Mouse (Mus musculus) megakaryocyte, embryonic 14.5 days (primary cell): ENCODE data around the gene Usb1. TPM values are rescaled to one million over a fixed set of nuclear protein-coding genes. Genes with fewer than 3 reads are reported as not detected.

Experiments
- H3K27me3 ChIP-seq: replicated peaks from 2 replicates; pipeline ENCODE3; 2012; ENCODE audit warnings: inconsistent platforms
- H3K36me3 ChIP-seq: replicated peaks from 2 replicates; pipeline ENCODE3; 2012; ENCODE audit warnings: low read length, inconsistent platforms, mixed read lengths
- H3K4me1 ChIP-seq: 2 replicates; pipeline ENCODE4 v1.6.1; 2012; ENCODE audit warnings: inconsistent platforms
- H3K4me3 ChIP-seq: replicated peaks from 2 replicates; pipeline ENCODE3; 2012; ENCODE audit warnings: moderate library complexity, mild to moderate bottlenecking, inconsistent platforms
- H3K9me3 ChIP-seq: 2 replicates; pipeline ENCODE4 v1.6.1; 2012; ENCODE audit warnings: inconsistent platforms
- FLI1 ChIP-seq: IDR thresholded peaks from 2 replicates; pipeline ENCODE4 v1.6.1; 2012; ENCODE audit warnings: low read length, inconsistent platforms, mixed read lengths
- GATA1 ChIP-seq: IDR thresholded peaks from 3 replicates; pipeline ENCODE4 v1.6.1; 2012; ENCODE audit warnings: mixed read lengths, low read length, inconsistent platforms, borderline replicate concordance
- polyA plus RNA-seq: library from polyadenylated mRNA; stranded (reverse); fragments of >175 nt; gene quantifications from 2 replicates; pipeline ENCODE4 v1.2.3, GENCODE M21; 2012; ENCODE audit warnings: low replicate concordance; ENCODE audit not compliant: insufficient read depth

Gene Usb1
- polyA plus RNA-seq, 1 experiment = 14.1 TPM

DNA sequence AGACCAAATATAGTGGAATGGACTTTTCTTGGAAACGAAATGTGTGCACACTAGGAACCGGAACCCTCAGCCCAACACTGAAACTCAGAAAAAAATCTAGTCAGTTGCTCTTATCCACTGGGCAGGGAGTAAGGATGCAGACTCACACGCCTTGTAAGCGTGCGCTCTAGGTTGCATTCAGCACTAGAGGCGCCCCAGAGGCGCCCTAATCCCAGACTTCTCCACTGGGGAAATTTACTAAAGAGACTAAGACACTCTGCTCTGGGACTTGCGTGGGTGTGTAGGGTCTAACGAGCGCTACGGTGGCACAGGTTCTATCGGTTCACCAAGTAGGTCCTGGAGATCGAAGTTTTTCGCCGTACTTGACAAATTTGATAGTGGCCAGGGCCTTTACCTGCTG is 19.4 kb downstream of the Usb1 start:
- Histone ChIP-seq H3K4me3 (no peak overlapping the region), H3K4me1 (peaks cover 41% of the 10 kb centered on the region), H3K9me3 (no peaks in the 10 kb centered on the region), H3K36me3 (peaks cover 17% of the 10 kb centered on the region), H3K27me3 (peaks cover 81% of the 10 kb centered on the region)
- no peak for TF ChIP-seq GATA1
- TF ChIP-seq FLI1 = no peak

DNA sequence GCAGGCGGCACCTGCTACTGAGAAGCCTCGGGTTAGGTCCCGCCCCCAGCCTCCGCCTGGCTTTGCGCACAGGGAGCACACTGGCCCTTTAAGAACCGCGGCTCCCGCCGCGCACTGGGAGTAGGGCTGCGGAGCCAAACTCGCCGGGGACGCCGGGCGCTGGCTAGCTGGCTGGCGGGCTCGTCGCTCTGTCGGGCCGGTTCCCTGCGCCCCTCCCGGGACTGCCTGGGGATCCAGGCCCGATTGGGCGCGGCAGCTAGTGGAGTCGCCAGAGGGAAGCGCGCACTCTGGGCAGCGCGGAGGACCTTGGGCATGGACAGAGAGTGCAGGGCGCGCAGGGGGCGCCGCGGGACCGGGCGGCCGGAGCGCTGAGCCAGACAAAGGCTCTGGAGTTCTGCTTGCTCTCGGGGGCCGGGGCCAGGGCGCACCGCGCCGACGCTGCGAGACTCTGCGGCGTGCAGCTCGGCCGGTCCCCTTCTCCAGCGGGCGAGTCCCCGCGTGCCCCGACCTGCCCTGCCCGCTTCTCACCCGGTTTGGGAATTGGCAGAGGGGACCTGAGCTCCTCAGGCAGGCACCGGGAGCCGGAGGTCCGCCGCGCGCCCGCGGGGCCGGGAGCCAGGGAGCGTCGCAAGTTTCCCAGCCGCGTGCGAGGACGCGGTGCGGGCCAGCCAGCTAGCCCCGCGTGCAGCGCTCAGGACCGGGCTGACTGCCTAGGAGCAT is 20.2 kb downstream of the Usb1 start, which contains the start of gene Mmp15:
Mmp15 (plus strand) TSS at position 118 of the 720 bp plus-strand sequence.
- no peaks in the 10 kb centered on the region for H3K9me3 ChIP-seq
- TF ChIP-seq GATA1 = no peak
- TF ChIP-seq FLI1 = no peak
- H3K36me3 ChIP-seq = peaks cover 8% of the 10 kb centered on the region
- H3K4me3 ChIP-seq = peak within 1 kb of the TSS; percentile 86
- peaks cover 90% of the 10 kb centered on the region for H3K27me3 ChIP-seq
- H3K4me1 ChIP-seq = peaks cover 41% of the 10 kb centered on the region

DNA sequence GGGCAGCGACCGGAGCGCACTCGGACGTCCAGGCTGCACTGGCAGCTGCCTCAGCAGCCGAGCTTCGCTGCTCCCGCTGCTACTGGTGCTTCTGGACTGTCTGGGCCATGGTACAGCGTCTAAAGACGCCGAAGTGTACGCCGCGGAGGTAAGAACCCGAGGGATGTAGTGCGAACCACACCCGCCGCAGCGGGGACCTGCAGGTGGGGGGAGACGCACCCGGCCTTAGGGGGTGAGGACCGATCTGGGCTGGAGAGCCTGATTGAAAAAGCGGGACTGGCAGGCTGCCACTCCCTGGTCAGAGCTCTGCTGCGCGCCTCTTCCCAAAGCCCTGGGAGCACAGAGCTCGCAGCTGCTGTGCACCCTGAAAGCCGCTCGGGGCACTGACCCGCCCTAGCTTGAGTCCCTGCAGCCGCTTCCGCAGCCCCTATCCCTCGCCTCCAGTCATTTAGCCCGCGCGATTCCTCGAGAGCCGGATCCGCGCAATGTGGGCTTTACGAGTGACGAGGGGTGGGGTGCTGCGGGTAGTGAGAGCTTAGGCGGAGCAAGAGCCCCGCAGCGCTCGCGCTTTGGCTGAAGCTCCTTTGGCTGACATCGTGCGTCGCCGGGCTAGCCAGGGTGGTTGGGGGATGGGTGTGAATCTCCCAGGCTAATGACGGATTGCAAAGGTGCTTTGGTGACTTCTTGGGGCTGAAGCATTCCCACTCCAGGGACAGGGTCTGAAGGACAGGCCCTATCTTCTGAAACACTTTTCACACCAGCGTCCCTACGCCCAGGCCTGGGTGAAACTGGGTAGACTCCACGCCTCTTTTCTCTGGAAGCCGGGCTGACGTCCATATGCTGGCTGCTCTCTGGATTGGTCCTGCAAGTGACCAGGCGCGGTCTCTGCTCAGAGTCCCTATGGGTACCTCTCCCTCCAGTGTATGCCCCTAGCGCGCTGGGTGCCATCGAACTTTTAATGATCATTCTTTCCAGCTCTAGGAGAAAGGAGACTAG is 21.1 kb downstream of the Usb1 start:
- Histone ChIP-seq H3K27me3 (peaks cover 88% of the 10 kb centered on the region), H3K4me1 (peaks cover 41% of the 10 kb centered on the region), H3K36me3 (peaks cover under 1% of the 10 kb centered on the region), H3K4me3 (peak overlapping the region; percentile 86), H3K9me3 (no peaks in the 10 kb centered on the region)
- no peak for TF ChIP-seq GATA1
- no peak for TF ChIP-seq FLI1

DNA sequence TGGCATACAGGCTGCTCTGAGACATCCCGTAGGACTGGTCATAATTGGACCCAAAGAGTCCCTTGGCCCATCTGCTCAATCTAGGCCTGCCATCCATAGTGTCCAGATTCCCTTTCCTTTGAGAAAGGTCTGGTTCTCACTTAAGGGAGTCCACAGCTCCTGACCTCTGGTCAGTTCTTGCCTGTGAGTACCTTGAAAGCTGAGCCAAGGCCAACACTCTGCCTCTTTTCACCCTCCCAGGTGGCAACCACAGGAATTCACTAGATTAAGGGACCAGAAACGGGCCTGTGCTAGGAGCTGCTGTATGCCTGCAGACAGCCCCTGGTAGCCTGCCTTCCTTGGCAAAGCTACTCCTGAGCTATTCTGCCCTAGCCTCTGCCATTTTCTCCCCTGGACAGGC is 22.5 kb downstream of the Usb1 start:
- Histone ChIP-seq H3K36me3 (no peaks in the 10 kb centered on the region), H3K9me3 (no peaks in the 10 kb centered on the region), H3K27me3 (peaks cover 85% of the 10 kb centered on the region), H3K4me1 (peaks cover 41% of the 10 kb centered on the region), H3K4me3 (no peak overlapping the region)
- TF ChIP-seq GATA1 (no peak), FLI1 (no peak)

DNA sequence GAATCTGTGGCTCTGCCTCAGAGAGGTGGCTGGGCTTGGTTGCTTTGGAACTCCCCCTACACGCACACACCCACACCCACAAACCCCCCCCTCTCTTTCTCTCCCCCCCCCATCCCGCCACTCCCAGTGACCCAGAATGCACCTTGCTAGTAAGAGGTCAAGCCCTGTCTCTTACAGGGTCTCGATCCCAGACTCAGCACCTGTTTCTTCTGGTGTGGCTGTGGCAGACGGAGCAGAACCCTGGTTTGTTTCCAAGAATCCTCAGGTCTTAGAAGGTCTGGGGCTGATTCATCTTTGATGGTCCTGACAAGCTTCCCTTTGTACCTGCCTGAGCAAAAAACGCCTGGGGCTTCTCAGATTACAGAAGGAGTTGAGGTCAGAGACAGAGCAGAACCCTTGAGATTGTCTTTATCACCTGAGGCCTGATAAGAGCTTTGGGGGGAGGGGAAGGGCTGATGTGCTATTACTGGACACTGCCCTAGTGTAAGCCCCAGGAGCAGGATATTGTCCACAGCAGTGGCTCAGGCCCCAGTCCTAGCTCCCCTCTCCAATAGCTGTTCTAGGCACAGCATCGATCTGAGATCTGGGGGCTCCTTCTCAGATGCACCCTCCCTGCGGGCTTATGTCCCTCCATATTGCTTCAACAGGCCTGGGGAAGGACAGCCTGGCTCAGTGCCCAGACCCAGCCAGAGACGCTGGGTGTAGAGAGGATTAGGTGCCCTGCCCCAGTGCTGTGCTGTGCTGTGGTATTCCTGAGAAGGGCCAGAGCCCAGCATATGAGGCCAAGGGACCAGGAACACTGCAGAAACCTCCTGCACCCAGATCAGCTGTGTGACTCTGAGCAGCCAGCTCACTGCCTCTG is 26.7 kb downstream of the Usb1 start:
- H3K27me3 ChIP-seq = peaks cover 78% of the 10 kb centered on the region
- H3K36me3 ChIP-seq = no peaks in the 10 kb centered on the region
- H3K4me1 ChIP-seq = peaks cover 43% of the 10 kb centered on the region
- H3K4me3 ChIP-seq = no peak overlapping the region
- no peak for TF ChIP-seq FLI1
- no peaks in the 10 kb centered on the region for H3K9me3 ChIP-seq

DNA sequence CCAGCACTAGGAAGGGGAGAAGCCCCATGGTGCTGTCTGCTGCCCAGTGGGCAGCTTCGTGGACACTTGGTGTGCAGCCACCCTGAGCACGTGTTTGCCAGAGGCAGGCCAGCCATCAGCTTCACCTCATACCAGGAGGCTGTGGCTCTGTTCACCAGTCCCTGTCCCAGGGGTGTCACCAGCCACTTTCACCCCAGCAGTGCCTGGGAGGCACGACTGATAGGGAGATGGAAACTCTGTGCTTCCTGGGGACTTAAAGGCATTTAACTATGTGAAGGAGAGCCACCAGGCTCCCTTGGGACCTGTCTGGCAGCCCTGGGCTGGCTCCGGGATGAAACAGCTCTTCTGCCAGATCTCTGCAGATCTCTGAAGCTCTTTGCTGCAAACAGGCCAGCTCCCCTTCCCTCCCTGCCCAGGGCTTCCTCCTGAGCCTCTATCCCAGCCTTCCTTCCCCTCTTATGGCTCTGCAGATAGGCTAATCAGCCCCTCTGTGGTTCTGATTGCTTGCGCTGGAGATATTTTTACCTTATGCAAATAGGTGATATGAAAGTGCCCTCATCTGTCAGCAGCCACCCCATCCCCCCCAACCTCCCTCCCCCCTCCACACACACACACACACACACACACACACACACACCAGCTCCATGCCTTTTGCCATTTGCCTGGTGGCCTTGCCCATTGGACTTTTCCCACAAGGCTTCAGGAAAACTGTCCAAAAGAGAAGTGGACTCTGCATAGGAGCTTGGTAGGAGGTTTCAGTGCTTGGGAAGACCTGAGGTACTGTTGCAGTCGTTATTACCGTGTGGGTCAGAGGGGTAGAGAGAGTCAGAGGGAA is 28.3 kb downstream of the Usb1 start:
- Histone ChIP-seq H3K4me1 (peaks cover 38% of the 10 kb centered on the region), H3K4me3 (no peak overlapping the region), H3K36me3 (no peaks in the 10 kb centered on the region), H3K27me3 (peaks cover 68% of the 10 kb centered on the region), H3K9me3 (no peaks in the 10 kb centered on the region)
- TF ChIP-seq FLI1 (no peak), GATA1 (no peak)

DNA sequence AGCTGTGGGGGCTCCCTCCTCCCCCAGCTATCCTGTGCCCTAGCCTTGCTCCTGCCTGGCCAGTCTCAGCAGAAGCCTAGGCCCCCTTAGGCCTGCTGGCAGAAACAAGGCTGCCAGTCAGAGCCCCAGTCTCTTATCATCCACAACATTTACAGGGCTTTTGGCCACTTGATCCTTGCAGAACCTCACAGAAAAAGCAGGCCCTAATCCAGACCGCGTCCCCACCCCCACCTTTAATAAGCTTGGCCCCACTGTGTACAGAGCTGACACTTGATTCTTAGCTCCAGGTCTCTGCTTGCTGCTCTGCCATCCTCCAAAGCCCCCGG is 28.9 kb downstream of the Usb1 start:
- no peak for TF ChIP-seq GATA1
- no peak for TF ChIP-seq FLI1

DNA sequence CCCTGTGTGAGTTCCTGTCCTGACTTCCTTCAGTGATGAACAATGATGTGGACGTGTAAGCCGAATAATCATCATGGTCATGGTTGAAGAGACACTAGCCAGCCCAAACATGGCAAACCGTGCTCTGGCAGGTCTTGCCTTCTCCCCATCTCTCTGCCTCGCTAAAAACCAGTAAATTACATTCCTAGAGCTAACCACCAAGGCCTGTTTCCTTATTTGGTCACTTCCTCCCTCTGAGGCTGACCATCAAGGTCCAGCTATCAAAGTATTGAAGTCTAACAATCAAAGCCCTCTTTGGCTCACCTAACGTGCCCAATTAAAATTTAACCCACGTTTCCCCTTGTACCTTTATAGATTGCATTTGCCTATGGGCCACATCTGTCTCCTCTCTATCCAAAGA is 30.2 kb downstream of the Usb1 start:
- Histone ChIP-seq H3K9me3 (no peaks in the 10 kb centered on the region), H3K4me1 (peaks cover 45% of the 10 kb centered on the region), H3K27me3 (peaks cover 53% of the 10 kb centered on the region), H3K4me3 (no peak overlapping the region), H3K36me3 (no peaks in the 10 kb centered on the region)
- TF ChIP-seq FLI1 = no peak
- TF ChIP-seq GATA1 = no peak

More for the DNA sequence above, 28.9 kb downstream of the Usb1 start:
- Histone ChIP-seq H3K36me3 (no peaks in the 10 kb centered on the region), H3K4me1 (peaks cover 38% of the 10 kb centered on the region), H3K27me3 (peaks cover 62% of the 10 kb centered on the region), H3K9me3 (no peaks in the 10 kb centered on the region), H3K4me3 (no peak overlapping the region)

DNA sequence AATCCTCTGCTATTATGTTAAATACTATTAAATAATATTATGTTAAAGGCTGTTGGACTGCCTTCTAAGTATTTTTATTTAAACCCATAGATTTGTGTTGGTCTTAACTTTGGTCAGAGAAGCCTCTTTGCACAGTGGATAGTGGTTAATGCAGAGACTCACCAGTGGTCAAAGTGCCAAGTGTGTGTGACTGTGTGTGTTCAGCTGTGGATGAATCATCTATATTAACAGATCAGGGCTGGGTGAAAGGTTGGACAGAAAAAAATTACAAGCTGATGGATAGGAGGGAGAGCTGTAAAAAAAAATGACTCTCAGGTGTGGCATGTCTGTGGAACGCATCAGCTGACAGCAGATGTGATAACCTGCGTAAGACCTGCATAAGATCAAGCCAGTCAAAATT is 31.8 kb downstream of the Usb1 start:
- Histone ChIP-seq H3K4me3 (no peak overlapping the region), H3K36me3 (no peaks in the 10 kb centered on the region), H3K4me1 (peaks cover 47% of the 10 kb centered on the region), H3K27me3 (peaks cover 58% of the 10 kb centered on the region), H3K9me3 (no peaks in the 10 kb centered on the region)
- TF ChIP-seq FLI1 (no peak), GATA1 (no peak)
